Mouse (Mus musculus): ENCODE data around the gene Prpf38a. TPM values are rescaled to one million over a fixed set of nuclear protein-coding genes. Genes with fewer than 3 reads are reported as not detected.

Gene Prpf38a
- total RNA-seq, 2 experiments from 2014 or later = 28.1 to 32.9 TPM

Other genes starting within 250 kb of the Prpf38a start
- not detected for gene Shisal2a, start 196.0 kb downstream of the Prpf38a start, total RNA-seq (2021)
- 1 to 10 TPM; 5.5 to 6.2 TPM for gene Gpx7, start 172.4 kb downstream of the Prpf38a start, total RNA-seq (2021)
- gene Tut4, start 119.9 kb downstream of the Prpf38a start, total RNA-seq (2021) = 10 to 100 TPM; 34.8 to 40.7 TPM
- under 1 TPM; 0.27 to 0.39 TPM for gene Orc1, start 87 bp upstream of the Prpf38a start, total RNA-seq (2021)
- 10 to 100 TPM; 31.9 to 34.3 TPM for gene Cc2d1b, start 40.6 kb upstream of the Prpf38a start, total RNA-seq (2021)
- gene 3110021N24Rik, start 140.3 kb upstream of the Prpf38a start, total RNA-seq (2021) = 1 to 10 TPM; 1.3 to 1.5 TPM
- gene Zfyve9, start 201.5 kb upstream of the Prpf38a start, total RNA-seq (2021) = 10 to 100 TPM; 61.3 to 65.1 TPM